Mouse (Mus musculus): Measurements from ENCODE around the gene Fam241a. TPM values are rescaled to one million over a fixed set of nuclear protein-coding genes. Genes with fewer than 3 reads are reported as not detected.

Fam241a gene
- 1 to 10 TPM; 6.3 to 7.0 TPM for total RNA-seq (2023)

GRCm38 (mm10) chr3:127895792-127896541 is at the start of gene Fam241a:
TSS of gene Fam241a (minus strand) at chr3:127896324.

DNA sequence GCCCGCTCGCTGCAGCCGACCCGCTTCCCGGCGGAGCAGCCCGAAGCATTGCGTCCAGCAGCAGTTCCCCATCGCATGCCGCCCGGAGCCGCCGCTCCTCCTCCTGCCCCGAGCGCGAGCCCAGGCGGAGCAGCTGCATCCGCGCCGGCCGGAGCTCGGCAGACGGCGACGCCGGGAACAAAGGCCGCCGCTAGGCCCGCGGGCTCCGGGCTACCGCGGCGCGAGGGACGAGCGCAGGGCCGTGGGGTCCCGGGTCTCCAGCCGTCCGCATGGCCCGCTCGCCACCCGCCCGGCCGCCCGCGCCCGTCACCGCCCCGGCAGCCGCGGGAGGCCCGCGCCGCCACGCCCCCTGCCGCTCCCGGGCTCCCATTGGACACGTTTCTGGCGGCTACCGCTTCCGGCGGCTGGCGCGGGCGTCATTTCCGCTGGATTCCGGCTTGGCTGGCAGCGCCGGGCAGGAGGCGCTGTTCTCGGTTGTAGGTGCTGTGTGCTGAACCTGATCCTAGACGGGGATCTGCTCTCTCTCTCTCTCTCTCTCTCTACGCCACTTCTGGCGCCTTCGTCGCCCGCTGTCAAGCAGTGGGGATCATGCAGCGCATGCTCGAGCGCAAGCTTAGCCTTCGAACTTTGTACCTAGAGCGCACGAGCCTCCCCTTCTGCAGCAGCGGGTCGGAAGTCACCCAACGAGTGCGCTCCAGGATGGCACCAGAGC is 58.8 kb downstream of the Fam241a start, which contains the start of gene Ap1ar:
Gene Ap1ar (minus strand): TSS at position 370 of the 712 bp plus-strand sequence.

Other genes with a start within 250 kb of the Fam241a start
- 10 to 100 TPM in 1 of 2 experiments, 1 to 10 TPM in 1; 9.3 to 18.2 TPM for gene Alpk1, start 115.8 kb downstream of the Fam241a start, total RNA-seq (2023)
- 10 to 100 TPM; 24.9 to 25.9 TPM for gene Tifa, start 106.5 kb downstream of the Fam241a start, total RNA-seq (2023)
- gene Ap1ar, start 58.8 kb downstream of the Fam241a start, total RNA-seq (2023) = 10 to 100 TPM; 42.5 to 53.6 TPM

Data from B cell, adult 67 days (primary cell).